ENCODE assay signal across 8 mouse cellular contexts in genomic region chrX:7573176-7574086, GRCm38 (mm10). TPM values are rescaled to one million over a fixed set of nuclear protein-coding genes. Genes with fewer than 3 reads are reported as not detected.
DNase-seq lines count a peak whose midpoint lies in the region; ATAC-seq and TF ChIP-seq lines count a peak whose summit lies in the region.

TSS of gene Foxp3 (plus strand) at chrX:7573644.

- peak within 1 kb of the TSS; percentile 65 for H3K9ac ChIP-seq in hindbrain, embryonic 15.5 days
- H3K9ac ChIP-seq in limb, embryonic 12.5 days (replicated peaks): peak within 1 kb of the TSS; percentile 74
- H3K9ac ChIP-seq in stomach, postnatal 0 days (ENCODE audit: low read length): peak within 1 kb of the TSS; percentile 70

- no peaks in the 10 kb centered on the region for H3K9me3 ChIP-seq in hindbrain, embryonic 15.5 days
- 0 out of 2 replicates have a peak, but pooled peaks cover 4% of the 10 kb centered on the region for H3K9me3 ChIP-seq in limb, embryonic 12.5 days
- H3K9me3 ChIP-seq in stomach, postnatal 0 days (ENCODE audit: control insufficient read depth, low read length): no peaks in the 10 kb centered on the region

- peak; percentile 34 for ATAC-seq in frontal cortex, adult (ENCODE audit: low TSS enrichment)
- peak; percentile 3; the same call in 1 of the 2 replicates for ATAC-seq in hindbrain, embryonic 15.5 days (ENCODE audit: low FRiP score, low read depth)
- 0 out of 2 replicates have a peak, but pooled peaks have one; percentile 32 for ATAC-seq in limb, embryonic 12.5 days (ENCODE audit: insufficient number of reproducible peaks, insufficient read depth, low FRiP score, low TSS enrichment, low read depth)
- ATAC-seq in stomach, postnatal 0 days (ENCODE audit: low FRiP score, low TSS enrichment): 0 out of 2 replicates have a peak, but pooled peaks have one; percentile 9

- TF ChIP-seq CTCF in lung, adult 2 months (IDR thresholded peaks at IDR 0.05; ENCODE audit: insufficient read depth, low read length): no peak
- no peak for TF ChIP-seq CTCF in stomach, postnatal 0 days (IDR thresholded peaks at IDR 0.05; ENCODE audit: low read depth)

- no peak for DNase-seq in lung, adult 2 months
- DNase-seq in lung, adult 18-20 months: no peak
- DNase-seq in stomach, postnatal 0 days (ENCODE audit: low spot score): peak; percentile 22

- peak within 1 kb of the TSS; percentile 72 for H3K4me2 ChIP-seq in hindbrain, embryonic 15.5 days
- peak within 1 kb of the TSS; percentile 62 for H3K4me2 ChIP-seq in limb, embryonic 12.5 days
- H3K4me2 ChIP-seq in myocyte (ENCODE audit: low read depth): peak within 1 kb of the TSS; percentile 65
- H3K4me2 ChIP-seq in stomach, postnatal 0 days (replicated peaks; ENCODE audit: low read depth): peak within 1 kb of the TSS; percentile 62

- H3K36me3 ChIP-seq in hindbrain, embryonic 15.5 days: no peaks in the 10 kb centered on the region
- no peaks in the 10 kb centered on the region for H3K36me3 ChIP-seq in limb, embryonic 12.5 days
- H3K36me3 ChIP-seq in myocyte (ENCODE audit: control insufficient read depth, insufficient read depth): no peaks in the 10 kb centered on the region
- H3K36me3 ChIP-seq in stomach, postnatal 0 days (ENCODE audit: control insufficient read depth, insufficient read depth, low read length): no peaks in the 10 kb centered on the region

- H3K79me2 ChIP-seq in myocyte (ENCODE audit: control insufficient read depth, insufficient read depth): peaks cover 13% of the 10 kb centered on the region

- H3K27me3 ChIP-seq in hindbrain, embryonic 15.5 days: no peaks in the 10 kb centered on the region
- H3K27me3 ChIP-seq in limb, embryonic 12.5 days: no peaks in the 10 kb centered on the region
- no peaks in the 10 kb centered on the region for H3K27me3 ChIP-seq in myocyte (ENCODE audit: control insufficient read depth, insufficient read depth, insufficient read length)
- no peaks in the 10 kb centered on the region for H3K27me3 ChIP-seq in stomach, postnatal 0 days (ENCODE audit: control insufficient read depth, insufficient read depth, low read length)

- peak within 1 kb of the TSS; percentile 86 for H3K4me3 ChIP-seq in lung, adult 2 months (replicated peaks; ENCODE audit: extremely low read depth, low read depth, low read length)
- H3K4me3 ChIP-seq in brown adipose tissue, adult 24 weeks (ENCODE audit: insufficient read depth, low read depth, low read length): peak within 1 kb of the TSS; percentile 82
- H3K4me3 ChIP-seq in hindbrain, embryonic 15.5 days: peak within 1 kb of the TSS; percentile 55
- peak within 1 kb of the TSS; percentile 58 for H3K4me3 ChIP-seq in limb, embryonic 12.5 days (replicated peaks)
- H3K4me3 ChIP-seq in myocyte: peak within 1 kb of the TSS; percentile 34
- peak within 1 kb of the TSS; percentile 56 for H3K4me3 ChIP-seq in stomach, postnatal 0 days (ENCODE audit: low read depth, low read length)

- peak within 1 kb of the TSS; percentile 56 for H3K27ac ChIP-seq in brown adipose tissue, adult 24 weeks (replicated peaks; ENCODE audit: low read depth, low read length)
- H3K27ac ChIP-seq in hindbrain, embryonic 15.5 days (replicated peaks): peak within 1 kb of the TSS; percentile 96
- H3K27ac ChIP-seq in limb, embryonic 12.5 days: peak within 1 kb of the TSS; percentile 81; the same call in 1 of the 2 replicates
- peak within 1 kb of the TSS; percentile 81 for H3K27ac ChIP-seq in stomach, postnatal 0 days (replicated peaks)

- no peak for TF ChIP-seq EP300 in stomach, postnatal 0 days (optimal IDR thresholded peaks at IDR 0.05)

- TF ChIP-seq POLR2A in lung, adult 2 months (IDR thresholded peaks at IDR 0.05; ENCODE audit: borderline replicate concordance, extremely low read depth, low read depth, low read length): no peak
- peak; percentile 32 for TF ChIP-seq POLR2A in myocyte (IDR thresholded peaks at IDR 0.05; ENCODE audit: insufficient read length, low read depth)

- no peaks in the 10 kb centered on the region; the same call in 1 of the 2 replicates for H3K4me1 ChIP-seq in lung, adult 2 months (ENCODE audit: control insufficient read depth, insufficient read depth, low read length)
- H3K4me1 ChIP-seq in brown adipose tissue, adult 24 weeks (ENCODE audit: control insufficient read depth, insufficient read depth, insufficient read length, low read length): peaks cover 8% of the 10 kb centered on the region; the same call in 1 of the 2 replicates
- H3K4me1 ChIP-seq in hindbrain, embryonic 15.5 days (replicated peaks): peaks cover 32% of the 10 kb centered on the region
- peaks cover 12% of the 10 kb centered on the region for H3K4me1 ChIP-seq in limb, embryonic 12.5 days (replicated peaks)
- H3K4me1 ChIP-seq in stomach, postnatal 0 days (replicated peaks; ENCODE audit: control insufficient read depth, insufficient read depth): no peaks in the 10 kb centered on the region

- peak within 1 kb of the TSS; percentile 39 for H3ac ChIP-seq in myocyte (ENCODE audit: control insufficient read depth, insufficient read length)

- 39% methylated on average over 70 of the region's 72 CpGs for WGBS in lung, adult 2 months
- WGBS in hindbrain, embryonic 15.5 days: 33% methylated on average over 63 of the region's 72 CpGs
- 39% methylated on average over 62 of the region's 72 CpGs for WGBS in limb, embryonic 12.5 days
- 26% methylated on average over 53 of the region's 72 CpGs for WGBS in stomach, postnatal 0 days

TF ChIP-seq in myocyte, 11 proteins besides CTCF, POLR2A, EP300 and RAD21:
- TF ChIP-seq MAX (IDR thresholded peaks at IDR 0.05; ENCODE audit: low read depth) (no peak), MYOG (IDR thresholded peaks at IDR 0.05; ENCODE audit: control insufficient read depth in 1 of 3, insufficient read depth in 1 of 3, insufficient read length in 2 of 3, low read depth in 2 of 3) (peak in 1 of 3 experiments; percentile 42), USF1 (IDR thresholded peaks at IDR 0.05; ENCODE audit: low read depth) (no peak), MYOD1 (IDR thresholded peaks at IDR 0.05; ENCODE audit: control insufficient read depth in 1 of 3, insufficient read length in 2 of 3, low read depth in 2 of 3) (peak in 1 of 3 experiments; percentile 38), POLR2AphosphoS2 (IDR thresholded peaks at IDR 0.05; ENCODE audit: insufficient read length, low read depth) (no peak), TCF12 (IDR thresholded peaks at IDR 0.05; ENCODE audit: insufficient read depth, poor library complexity, severe bottlenecking) (no peak), REST (IDR thresholded peaks at IDR 0.05; ENCODE audit: insufficient read depth, insufficient read length) (no peak)

RNA-seq across cellular contexts. Expression of gene Foxp3, which starts in this region (rescaled TPM):
- polyA plus RNA-seq in lung, adult 2 months (2012; rRNA removed): 0.37 and 0.59 TPM in 2 replicates
- not detected in 2 replicates for polyA plus RNA-seq in brown adipose tissue, adult 24 weeks (2012; ENCODE audit: insufficient read depth, insufficient read length, missing spikeins)
- 0.06 and 0.16 TPM in 2 replicates for polyA plus RNA-seq in hindbrain, embryonic 15.5 days (2015; fragmentation: Nextera tagmentation; extraction: Ambion mirVana)
- polyA plus RNA-seq in limb, embryonic 12.5 days (2016; fragmentation: Nextera tagmentation; extraction: Ambion mirVana): 0.06 TPM in 1 of 2 replicates, not detected in the other
- polyA plus RNA-seq in myocyte (2012; fragmentation: generic; extraction: Trizol): 0.06 TPM
- polyA plus RNA-seq in stomach, postnatal 0 days (2015; fragmentation: Nextera tagmentation; extraction: Ambion mirVana): not detected in 2 replicates

Comparison
In these comparisons a context has a peak if more than half of its experiments do, and no peak if none do; other contexts are left out.
1. Peak in ATAC-seq, H3K4me3 ChIP-seq, H3K27ac ChIP-seq, H3K9ac ChIP-seq and H3K4me2 ChIP-seq in hindbrain, embryonic 15.5 days; RNA of the gene not detected or under 1 TPM.
2. Peak in ATAC-seq, H3K4me3 ChIP-seq, H3K27ac ChIP-seq, H3K9ac ChIP-seq and H3K4me2 ChIP-seq in limb, embryonic 12.5 days; RNA of the gene not detected or under 1 TPM.
3. Peak in DNase-seq, ATAC-seq, H3K4me3 ChIP-seq, H3K27ac ChIP-seq, H3K9ac ChIP-seq and H3K4me2 ChIP-seq in stomach, postnatal 0 days; RNA of the gene not detected or under 1 TPM.
4. H3K4me3 ChIP-seq: peak in every context shown above with its lines; median percentile 86 in lung, adult 2 months; 82 in brown adipose tissue, adult 24 weeks; 58 in limb, embryonic 12.5 days; 56 in stomach, postnatal 0 days; 55 in hindbrain, embryonic 15.5 days; 34 in myocyte.